Mouse (Mus musculus) cerebellum, adult 9-10 months (tissue): Measurements from ENCODE around the gene Gm10491.
"Not testable (repeated sequence)": the region's sequence is repeated elsewhere in the genome, so short reads cannot be mapped to it uniquely, and the experiment has no call there.

ENCODE experiments used
- DNase-seq: peaks from one replicate; pipeline ENCODE4 v3.0.0; 2022

Gene Gm10491

GRCm38 (mm10) chrX:7907735-7908134 lies at the start of gene Gm10491:
Gm10491 (minus strand) TSS chrX:7907835.
- DNase-seq, result no peak

- no peak for DNase-seq
Measured at GRCm38 (mm10) chrX:7950091-7950490, 42.5 kb upstream of the Gm10491 start.

- peak; percentile 95 for DNase-seq
Measured at GRCm38 (mm10) chrX:7947900-7948492, 40.4 kb upstream of the Gm10491 start.

- DNase-seq, result peak; percentile 45
Measured at GRCm38 (mm10) chrX:7947108-7947899, 39.7 kb upstream of the Gm10491 start, which contains the start of gene Hdac6. Hdac6 (minus strand) TSS chrX:7947889.

- DNase-seq, result no peak
Measured at GRCm38 (mm10) chrX:7945618-7946017, 38.0 kb upstream of the Gm10491 start.

- no peak for DNase-seq
Measured at GRCm38 (mm10) chrX:7937667-7938066, 30.0 kb upstream of the Gm10491 start.

GRCm38 (mm10) chrX:7936874-7937273 lies 29.2 kb upstream of the Gm10491 start:
- DNase-seq, result no peak

GRCm38 (mm10) chrX:7928270-7928790 lies 20.7 kb upstream of the Gm10491 start, which contains the start of gene Eras:
Eras (minus strand) TSS chrX:7928607.
- DNase-seq, result no peak

GRCm38 (mm10) chrX:7927116-7927515 lies 19.5 kb upstream of the Gm10491 start:
- no peak for DNase-seq

GRCm38 (mm10) chrX:7926266-7926665 lies 18.6 kb upstream of the Gm10491 start:
- DNase-seq, result no peak

GRCm38 (mm10) chrX:7922032-7922431 lies 14.4 kb upstream of the Gm10491 start:
- DNase-seq, result no peak

GRCm38 (mm10) chrX:7919601-7920383 lies 12.2 kb upstream of the Gm10491 start, which contains the start of gene Pcsk1n:
Pcsk1n (plus strand) TSS chrX:7919822.
- DNase-seq, result peak; percentile 69

GRCm38 (mm10) chrX:7917960-7918359 lies 10.3 kb upstream of the Gm10491 start:
- not testable (repeated sequence) for DNase-seq

- DNase-seq, result peak; percentile 58
Measured at GRCm38 (mm10) chrX:7915669-7916068, 8.0 kb upstream of the Gm10491 start.

GRCm38 (mm10) chrX:7910473-7910872 lies 2.8 kb upstream of the Gm10491 start:
- no peak for DNase-seq

GRCm38 (mm10) chrX:7909242-7909641 lies 1.6 kb upstream of the Gm10491 start, which contains the start of gene Gm10490:
Gm10490 (plus strand) TSS chrX:7909542.
- not testable (repeated sequence) for DNase-seq

- DNase-seq, result no peak
Measured at GRCm38 (mm10) chrX:7904441-7904840, 3.2 kb downstream of the Gm10491 start.

- DNase-seq, result peak; percentile 92
Measured at GRCm38 (mm10) chrX:7898880-7899874, 8.5 kb downstream of the Gm10491 start, which contains the start of the genes Pqbp1 and Timm17b. Pqbp1 (minus strand) TSS chrX:7899269. Timm17b (plus strand) TSS chrX:7899357.

GRCm38 (mm10) chrX:7898211-7898610 lies 9.4 kb downstream of the Gm10491 start:
- DNase-seq, result peak; percentile 34

- peak; percentile 92 for DNase-seq
Measured at GRCm38 (mm10) chrX:7883841-7884567, 23.6 kb downstream of the Gm10491 start, which contains the start of gene Slc35a2. Slc35a2 (plus strand) TSS chrX:7884028.

- DNase-seq, result peak; percentile 86
Measured at GRCm38 (mm10) chrX:7879819-7880218, 27.8 kb downstream of the Gm10491 start.
